Mouse (Mus musculus): ENCODE results near the gene Ces2e.
"Not testable (repeated sequence)": the region's sequence is repeated elsewhere in the genome, so short reads cannot be mapped to it uniquely, and the experiment has no call there.

The Ces2e gene

GRCm38 (mm10) chr8:104925972-104926596, at the start of gene Ces2e:
TSS of gene Ces2e (plus strand) at chr8:104926260.
- no peak for DNase-seq (ENCODE audit: extremely low read depth, low read depth)

GRCm38 (mm10) chr8:104886223-104886926, 39.7 kb upstream of the Ces2e start:
- DNase-seq (ENCODE audit: extremely low read depth, low read depth), result not testable (repeated sequence)

- no peak for DNase-seq (ENCODE audit: extremely low read depth, low read depth)
These were observed 24.3 kb upstream of the Ces2e start for GRCm38 (mm10) chr8:104901746-104902145.

- DNase-seq (ENCODE audit: extremely low read depth, low read depth), result no peak
These were observed 18.9 kb upstream of the Ces2e start for GRCm38 (mm10) chr8:104907111-104907510.

- DNase-seq (ENCODE audit: extremely low read depth, low read depth), result not testable (repeated sequence)
These were observed 17.0 kb upstream of the Ces2e start for GRCm38 (mm10) chr8:104909021-104909420.

GRCm38 (mm10) chr8:104909651-104910050, 16.4 kb upstream of the Ces2e start:
- not testable (repeated sequence) for DNase-seq (ENCODE audit: extremely low read depth, low read depth)

- no peak for DNase-seq (ENCODE audit: extremely low read depth, low read depth)
These were observed 1.2 kb downstream of the Ces2e start for GRCm38 (mm10) chr8:104927301-104927700.

- DNase-seq (ENCODE audit: extremely low read depth, low read depth), result no peak
These were observed 18.6 kb downstream of the Ces2e start for GRCm38 (mm10) chr8:104944665-104945064.

GRCm38 (mm10) chr8:104947056-104947455, 21.0 kb downstream of the Ces2e start, which contains the start of gene Ces2f:
TSS of gene Ces2f (plus strand) at chr8:104947356.
- DNase-seq (ENCODE audit: extremely low read depth, low read depth), result no peak

- DNase-seq (ENCODE audit: extremely low read depth, low read depth), result no peak
These were observed 23.0 kb downstream of the Ces2e start for GRCm38 (mm10) chr8:104949031-104949430.

- peak; percentile 90 for DNase-seq (ENCODE audit: extremely low read depth, low read depth)
These were observed 35.5 kb downstream of the Ces2e start, which contains the start of gene Ces2g for GRCm38 (mm10) chr8:104961537-104961961. TSS of gene Ces2g (plus strand) at chr8:104961718.

- peak; percentile 75 for DNase-seq (ENCODE audit: extremely low read depth, low read depth)
These were observed 36.3 kb downstream of the Ces2e start for GRCm38 (mm10) chr8:104962229-104962901.

- DNase-seq (ENCODE audit: extremely low read depth, low read depth), result no peak
These were observed 37.4 kb downstream of the Ces2e start for GRCm38 (mm10) chr8:104963375-104963894.

GRCm38 (mm10) chr8:104984126-104984525, 58.1 kb downstream of the Ces2e start:
- DNase-seq (ENCODE audit: extremely low read depth, low read depth), result no peak

All from MEL-GATA-1-ER (cell line).